Mouse (Mus musculus): ENCODE data around the gene Cst3.
A peak's percentile ranks its signal among the peaks of the same experiment; 100 is the strongest.

The Cst3 gene

GRCm38 (mm10) chr2:148875335-148875811 lies at the start of gene Cst3:
Gene Cst3, minus strand, starts transcription at chr2:148875692.
- peak; percentile 68 for DNase-seq (ENCODE audit: low read depth)

DNA sequence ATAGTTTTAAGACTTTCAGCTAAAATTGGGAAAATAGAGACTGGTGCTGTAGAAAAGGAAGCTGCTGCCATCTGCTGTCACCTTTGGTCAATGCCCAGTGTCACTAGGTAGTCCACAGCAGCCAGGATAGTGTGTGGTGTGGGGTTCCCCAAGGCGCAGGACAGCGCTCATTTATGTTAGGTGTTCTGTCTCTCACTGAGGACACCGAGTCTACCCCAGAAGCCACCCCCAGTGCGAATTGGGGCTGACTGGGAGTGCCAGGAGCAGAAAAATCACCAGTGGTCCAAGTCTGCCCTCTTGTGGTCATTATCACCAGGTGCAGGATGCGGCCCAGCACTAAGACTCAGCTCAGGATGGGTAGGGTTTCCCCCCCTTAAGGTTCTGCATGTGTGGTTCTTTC lies 26.8 kb upstream of the Cst3 start:
- DNase-seq (ENCODE audit: low read depth), result peak; percentile 32

- no peak for DNase-seq (ENCODE audit: low read depth)
Observed at GRCm38 (mm10) chr2:148900305-148900704, 24.8 kb upstream of the Cst3 start.

DNA sequence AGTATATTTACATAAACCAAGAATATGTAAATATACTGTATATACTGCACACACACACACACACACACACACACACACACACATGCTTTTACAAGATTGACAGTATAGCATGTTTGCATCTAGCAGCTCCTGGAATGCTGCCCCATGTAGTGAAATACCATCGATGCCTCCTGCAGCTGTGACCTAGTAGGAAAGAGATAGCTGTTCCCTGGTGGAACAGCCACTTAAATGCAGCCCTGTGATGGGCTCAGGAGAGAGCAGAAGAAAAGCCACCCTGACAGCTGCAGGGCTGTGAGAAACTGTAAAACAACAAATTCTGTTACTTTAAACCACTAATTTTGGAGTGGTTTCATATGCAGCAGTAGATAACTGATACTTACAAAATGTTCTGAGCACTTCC lies 20.7 kb upstream of the Cst3 start:
- no peak for DNase-seq (ENCODE audit: low read depth)

DNA sequence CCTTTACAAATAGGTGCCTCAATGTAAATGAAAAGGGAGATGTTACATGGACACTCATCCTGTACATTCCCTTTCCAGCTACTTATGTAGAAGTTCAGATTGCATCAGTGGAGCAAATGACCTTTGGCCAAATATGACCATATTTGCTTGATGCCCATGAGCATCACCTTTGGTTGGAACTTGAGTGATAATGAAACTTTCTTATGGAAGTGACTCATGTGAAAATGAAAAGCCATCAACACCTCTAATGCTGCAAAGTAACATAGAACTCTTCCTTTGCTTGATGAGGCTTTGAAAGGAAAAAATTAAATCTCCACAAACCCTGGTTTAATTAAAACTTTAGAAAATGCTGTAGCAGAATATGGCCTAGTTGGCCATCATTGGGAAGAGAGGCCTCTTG lies 17.6 kb upstream of the Cst3 start:
- no peak for DNase-seq (ENCODE audit: low read depth)

DNA sequence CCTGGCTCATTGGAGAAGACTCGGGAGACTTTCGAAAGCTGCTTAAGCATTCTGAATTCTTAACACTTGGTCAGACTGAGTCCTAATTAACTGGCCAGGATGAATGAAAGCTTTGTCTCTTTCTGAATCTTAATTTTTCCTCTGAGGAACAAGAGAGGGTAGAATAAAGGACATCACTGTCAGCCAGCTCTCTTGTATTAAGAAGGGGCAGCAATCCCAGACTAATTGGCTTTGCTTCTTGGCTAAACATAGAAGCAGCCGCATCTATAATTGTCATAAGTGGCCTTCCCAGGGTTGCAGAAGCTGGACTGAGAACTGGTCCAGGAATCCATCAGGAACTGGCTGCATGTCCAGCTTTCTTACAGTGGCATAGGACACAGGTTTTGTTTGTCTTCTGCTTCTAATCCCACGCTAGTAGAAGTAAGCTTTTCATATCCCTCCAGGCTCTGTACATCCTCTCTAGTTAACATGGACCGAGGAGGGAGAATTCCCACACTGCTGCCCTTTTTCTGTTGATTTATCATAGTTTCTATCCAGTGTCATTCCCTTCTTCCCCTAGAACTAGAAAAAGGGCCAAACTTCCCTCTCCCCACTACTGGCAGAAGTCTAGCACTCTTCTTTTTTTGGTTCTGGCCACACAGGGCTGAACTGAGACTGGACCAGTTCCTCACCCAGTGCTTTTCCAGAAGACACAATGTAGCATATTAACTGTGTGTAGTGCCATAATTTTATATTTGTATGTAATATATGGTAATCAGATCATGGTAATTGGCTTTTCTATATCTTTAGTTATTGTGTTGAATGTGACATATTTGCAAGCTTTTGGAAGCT lies 14.7 kb upstream of the Cst3 start:
- no peak for DNase-seq (ENCODE audit: low read depth)

GRCm38 (mm10) chr2:148889331-148890010 lies 14.0 kb upstream of the Cst3 start:
- no peak for DNase-seq (ENCODE audit: low read depth)

GRCm38 (mm10) chr2:148888872-148889271 lies 13.4 kb upstream of the Cst3 start:
- DNase-seq (ENCODE audit: low read depth), result no peak

DNA sequence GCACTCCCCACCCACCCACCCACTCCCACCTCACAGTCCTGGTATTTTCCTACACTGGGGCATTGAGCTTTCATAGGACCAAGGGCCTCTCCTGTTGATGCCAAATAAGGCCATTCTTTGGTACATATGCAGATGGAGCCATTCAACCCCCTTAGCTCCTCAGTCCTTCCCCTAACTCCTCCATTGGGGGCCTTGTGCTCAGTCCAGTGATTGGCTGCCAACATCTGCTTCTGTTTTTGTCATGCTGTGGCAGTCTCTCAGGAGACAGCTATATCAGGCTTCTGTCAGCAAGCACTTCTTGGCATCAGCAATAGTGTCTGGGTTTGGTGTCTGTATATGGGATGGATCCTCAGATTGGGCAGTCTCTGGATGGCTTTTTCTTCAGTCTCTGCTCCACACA lies 9.2 kb upstream of the Cst3 start:
- DNase-seq (ENCODE audit: low read depth), result no peak

DNA sequence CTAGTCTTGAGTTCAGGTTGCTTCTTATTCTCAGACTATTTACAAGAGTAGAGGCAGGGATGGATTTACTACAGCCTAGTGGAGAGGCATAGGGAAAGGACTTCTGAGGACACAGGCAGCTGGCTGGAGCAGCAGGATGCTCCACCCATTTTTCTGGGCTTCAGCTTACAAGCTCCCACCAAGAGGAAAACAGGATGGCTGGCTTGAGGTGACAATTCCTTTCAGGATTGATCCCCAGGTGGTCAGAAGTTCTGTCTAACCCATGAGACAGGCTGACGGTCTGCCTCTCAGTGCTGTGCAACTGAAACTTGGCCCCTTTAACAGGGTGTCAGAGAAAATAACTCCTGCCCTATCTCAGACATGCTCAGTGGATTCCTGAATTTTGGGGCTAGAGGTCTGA lies 3.7 kb upstream of the Cst3 start:
- DNase-seq (ENCODE audit: low read depth), result no peak

GRCm38 (mm10) chr2:148878641-148879130 lies 3.2 kb upstream of the Cst3 start:
- no peak for DNase-seq (ENCODE audit: low read depth)

DNA sequence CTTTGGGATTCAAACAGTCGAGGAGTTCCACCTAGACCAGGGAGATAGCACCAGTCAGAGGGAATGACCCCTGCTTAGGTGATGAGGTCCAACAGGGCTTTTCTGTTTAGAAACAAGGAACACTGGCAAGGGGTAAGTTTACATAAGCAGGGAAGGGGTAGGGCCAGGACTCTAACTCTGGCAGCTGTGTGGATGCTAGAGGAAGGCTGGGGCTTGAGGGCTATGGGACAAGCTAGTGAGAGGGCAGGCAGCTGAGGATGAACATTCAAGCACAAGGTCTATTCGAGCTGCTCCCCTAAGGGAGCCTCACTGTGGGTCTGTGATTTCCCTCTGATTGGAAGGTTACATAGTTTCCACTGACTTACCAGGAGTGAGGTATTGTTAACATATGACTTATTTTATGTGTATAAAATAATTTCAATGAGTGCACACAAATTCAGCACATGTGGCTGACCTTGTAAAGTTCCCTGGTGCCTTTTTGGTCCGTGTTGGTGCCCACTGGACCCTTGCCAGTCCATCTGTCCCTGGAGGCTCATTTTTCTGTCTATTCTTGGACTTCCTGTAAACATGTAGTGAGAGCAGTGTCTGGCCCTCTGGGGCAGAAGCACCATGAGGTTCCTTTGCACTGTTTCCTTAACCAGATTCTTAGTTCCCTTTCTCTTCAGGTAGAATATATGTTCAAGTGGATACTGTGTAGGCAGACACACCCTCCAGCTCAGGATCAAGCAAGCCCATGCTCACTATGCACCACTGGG lies 1.7 kb upstream of the Cst3 start:
- DNase-seq (ENCODE audit: low read depth), result no peak

DNA sequence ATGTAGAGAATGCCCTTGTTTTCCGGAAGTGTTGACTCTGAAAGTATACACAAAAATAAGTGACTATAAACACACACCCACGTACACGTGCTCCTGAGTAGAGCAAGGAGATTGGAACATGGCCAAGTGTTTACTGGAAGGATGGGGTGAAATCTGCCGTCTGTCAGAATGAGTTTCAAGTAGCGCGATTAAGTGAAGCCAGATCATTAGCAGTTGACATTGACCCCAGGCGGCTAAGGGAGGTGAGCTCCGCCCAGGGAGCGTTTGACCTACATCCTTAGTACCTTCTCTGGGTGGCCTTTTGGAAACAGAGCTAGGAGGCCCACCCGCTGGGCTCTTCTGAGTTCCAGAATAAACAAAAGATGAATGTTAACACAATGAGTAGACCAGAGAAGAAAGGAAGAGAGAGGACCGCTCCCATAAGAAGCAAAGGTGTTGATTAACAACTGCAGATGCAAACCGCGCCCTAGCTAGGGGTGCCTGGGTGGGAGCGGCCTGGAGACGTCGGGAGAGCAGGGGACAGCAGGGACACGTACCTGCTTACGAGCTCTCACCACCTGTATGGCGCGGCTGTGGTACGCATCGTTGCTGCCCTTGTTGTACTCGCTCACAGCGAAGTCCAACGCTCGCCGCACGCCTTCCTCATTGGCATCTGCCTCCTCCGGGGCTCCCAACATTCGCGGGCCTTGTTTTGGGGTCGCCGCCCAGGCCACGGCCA lies 716 bp downstream of the Cst3 start:
- no peak for DNase-seq (ENCODE audit: low read depth)

DNA sequence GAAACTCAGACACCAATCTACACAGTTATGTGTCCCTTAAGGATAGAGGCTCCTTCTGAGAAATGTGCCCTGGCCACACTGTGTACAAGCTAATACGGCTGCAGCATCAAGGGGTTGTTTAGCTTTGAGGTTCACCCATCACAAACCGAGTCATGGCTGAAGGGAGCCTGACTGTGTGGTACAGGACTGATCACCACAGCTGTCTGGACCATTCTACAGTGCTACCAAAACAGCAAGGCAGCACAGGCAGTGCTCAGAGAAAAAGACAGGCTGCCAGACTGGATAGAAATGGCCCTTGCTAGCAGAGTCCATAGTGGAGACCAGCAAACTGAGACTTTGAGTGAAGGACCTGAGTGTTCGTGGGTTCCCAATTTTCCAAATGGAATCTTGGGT lies 1.3 kb downstream of the Cst3 start:
- no peak for DNase-seq (ENCODE audit: low read depth)

DNA sequence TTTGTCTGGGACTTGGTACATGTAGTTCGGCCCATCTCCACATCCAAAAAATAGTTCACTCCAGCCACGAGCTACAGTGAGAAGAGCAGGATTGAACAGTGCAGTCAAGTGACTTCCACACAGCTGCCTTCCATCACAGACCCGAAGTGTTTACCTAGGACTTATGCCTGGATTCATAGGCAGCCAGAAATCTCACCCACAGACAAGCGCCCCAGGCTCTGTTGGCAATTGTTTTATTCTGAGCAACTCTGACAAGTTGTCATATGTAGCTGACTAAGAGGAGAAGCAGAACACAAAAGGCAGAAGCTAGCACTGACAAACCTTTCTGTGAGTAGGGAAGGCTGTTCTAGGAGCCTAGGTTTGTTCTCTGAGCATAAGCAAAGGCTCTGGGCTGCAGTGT lies 2.6 kb downstream of the Cst3 start:
- no peak for DNase-seq (ENCODE audit: low read depth)

- DNase-seq (ENCODE audit: low read depth), result no peak
Observed at GRCm38 (mm10) chr2:148870526-148870925, 5.0 kb downstream of the Cst3 start.

GRCm38 (mm10) chr2:148868959-148869358 lies 6.5 kb downstream of the Cst3 start:
- no peak for DNase-seq (ENCODE audit: low read depth)

DNA sequence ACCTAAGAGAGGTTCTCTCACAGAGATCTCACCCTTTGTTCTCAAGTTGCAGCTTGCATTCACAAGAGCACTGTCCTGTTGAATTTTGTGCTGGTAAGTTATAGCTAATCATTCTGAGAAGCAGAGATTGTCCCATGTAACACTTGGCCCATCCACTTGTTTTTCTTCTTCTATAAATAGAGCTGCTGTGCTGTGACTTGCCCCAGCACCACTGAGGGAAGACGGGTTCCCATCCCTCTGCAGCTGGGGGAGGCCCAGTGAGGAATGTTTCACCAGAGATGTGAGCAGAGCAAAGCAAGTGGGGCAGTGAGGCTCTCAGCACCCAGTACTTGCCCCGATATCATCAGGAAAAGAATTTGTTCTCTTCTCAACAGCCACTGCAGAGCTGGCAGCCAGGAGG lies 10.5 kb downstream of the Cst3 start, which contains the start of gene 9230104L09Rik:
Gene 9230104L09Rik, minus strand, starts transcription at position 73 of the 400 bp plus-strand sequence.
- no peak for DNase-seq (ENCODE audit: low read depth)

DNA sequence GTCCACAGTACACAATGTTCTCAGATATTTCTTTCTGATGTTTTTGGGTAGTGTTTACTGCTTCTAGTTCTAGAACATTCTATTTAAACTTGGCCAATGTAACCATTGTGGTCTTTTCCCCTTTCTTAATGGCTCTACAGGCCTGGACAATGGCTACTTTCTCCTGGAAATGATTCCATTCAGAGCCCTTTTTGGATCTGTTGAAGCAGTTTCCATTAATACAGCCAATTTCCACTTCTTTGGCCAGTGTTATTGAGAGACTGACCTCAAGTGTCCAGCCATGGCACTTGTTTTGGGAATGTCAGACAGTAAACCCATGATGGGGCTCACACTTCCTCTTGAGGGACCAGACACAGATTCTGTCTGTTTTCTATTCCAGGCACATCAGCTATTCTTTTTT lies 13.8 kb downstream of the Cst3 start:
- no peak for DNase-seq (ENCODE audit: low read depth)

DNA sequence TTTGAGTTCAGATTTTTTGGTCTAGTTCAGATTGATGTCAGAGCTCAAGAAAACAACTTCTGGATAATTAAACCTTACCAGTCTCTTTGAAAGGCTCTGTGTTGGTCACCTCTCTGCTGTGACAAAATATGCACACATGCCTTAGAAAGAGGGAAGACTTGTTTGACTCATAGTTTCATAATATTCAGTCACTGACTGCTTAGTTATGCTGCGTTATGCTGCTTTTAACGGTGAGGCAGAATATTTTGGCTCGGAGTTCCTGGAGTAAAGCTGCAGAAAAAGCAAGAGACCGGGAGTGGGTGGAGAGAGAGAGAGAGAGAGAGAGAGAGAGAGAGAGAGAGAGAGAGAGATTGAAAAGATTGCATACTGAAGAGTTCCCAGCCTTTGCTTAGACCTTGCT lies 14.5 kb downstream of the Cst3 start:
- DNase-seq (ENCODE audit: low read depth), result no peak

- no peak for DNase-seq (ENCODE audit: low read depth)
Observed at GRCm38 (mm10) chr2:148857506-148857905, 18.0 kb downstream of the Cst3 start.

Measured in c-Kit-positive CD71-negative TER-119-negative erythroid progenitor cells, embryonic 14.5 days (primary cell).